Mouse (Mus musculus) hindbrain, embryonic 10.5 days (tissue): ENCODE data around the gene Treml1. TPM values are rescaled to one million over a fixed set of nuclear protein-coding genes. Genes with fewer than 3 reads are reported as not detected.
"Not testable (repeated sequence)": the region's sequence is repeated elsewhere in the genome, so short reads cannot be mapped to it uniquely, and the experiment has no call there.

Experiments
- DNase-seq: peaks from one replicate; pipeline ENCODE4 v3.0.0-alpha.2; 2017; ENCODE audit warnings: low spot score
- H3K27ac ChIP-seq: fragments of 300-500 bp; sonication (generic); 2 replicates; pipeline ENCODE4 v1.5.1; 2016; ENCODE audit warnings: mild to moderate bottlenecking, moderate library complexity
- H3K27me3 ChIP-seq: fragments of 300-500 bp; sonication (generic); 2 replicates; pipeline ENCODE4 v1.6.1; 2016; ENCODE audit warnings: mild to moderate bottlenecking; ENCODE audit not compliant: poor library complexity, insufficient read depth, severe bottlenecking
- H3K36me3 ChIP-seq: fragments of 300-500 bp; sonication (generic); 2 replicates; pipeline ENCODE4 v1.6.1; 2016; ENCODE audit warnings: mild to moderate bottlenecking, moderate library complexity
- H3K4me1 ChIP-seq: fragments of 300-500 bp; sonication (generic); replicated peaks from 2 replicates; pipeline ENCODE4 v1.6.1; 2016; ENCODE audit warnings: mild to moderate bottlenecking
- H3K4me3 ChIP-seq: fragments of 300-500 bp; sonication (generic); 2 replicates; pipeline ENCODE4 v1.5.1; 2016; ENCODE audit warnings: mild to moderate bottlenecking, moderate library complexity
- H3K9me3 ChIP-seq: fragments of 300-500 bp; sonication (generic); 2 replicates; pipeline ENCODE4 v1.6.1; 2016; ENCODE audit warnings: mild to moderate bottlenecking, moderate library complexity
- WGBS: fragments of 180-500 bp; shearing (Covaris S2); methylation state at CpG from one replicate; pipeline ENCODE4 v1.1.7; 2016; 5-methylcytosine and 5-hydroxymethylcytosine counted together
- polyA plus RNA-seq: library from polyadenylated mRNA; unstranded; fragments of >200 nt; fragmentation: Nextera tagmentation; extraction: Ambion mirVana; gene quantifications from 2 replicates; pipeline ENCODE4 v1.2.1, GENCODE M21; 2016

Treml1 gene
- polyA plus RNA-seq, 1 experiment from 2014 or later = 2.5 TPM

DNA sequence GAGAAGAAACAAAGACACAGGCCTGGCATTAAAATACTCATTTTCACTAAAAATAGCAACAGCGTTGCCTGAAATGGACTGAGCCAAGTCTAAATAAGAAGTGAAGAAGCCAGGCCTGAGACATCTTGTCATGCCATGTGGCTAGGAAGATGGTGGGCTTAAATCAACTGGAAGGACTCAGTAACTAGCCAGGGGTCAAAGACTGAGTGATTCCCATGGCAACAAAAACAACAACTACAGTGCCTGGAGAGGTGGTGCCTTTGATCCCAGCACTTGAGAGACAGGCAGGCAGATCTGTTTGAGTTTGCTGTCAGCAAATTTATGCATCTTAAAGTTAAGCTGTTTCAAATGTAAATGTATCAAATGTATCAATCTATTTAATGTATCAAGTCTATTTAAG is 19.4 kb upstream of the Treml1 start:
- no peaks in the 10 kb centered on the region for H3K27me3 ChIP-seq
- no peaks in the 10 kb centered on the region for H3K36me3 ChIP-seq
- H3K9me3 ChIP-seq = no peaks in the 10 kb centered on the region
- H3K4me1 ChIP-seq = no peaks in the 10 kb centered on the region
- H3K4me3 ChIP-seq = no peak overlapping the region
- WGBS = 90% methylated on average over 1 of the region's 1 CpGs
- H3K27ac ChIP-seq = no peak overlapping the region
- DNase-seq = peak; percentile 8

DNA sequence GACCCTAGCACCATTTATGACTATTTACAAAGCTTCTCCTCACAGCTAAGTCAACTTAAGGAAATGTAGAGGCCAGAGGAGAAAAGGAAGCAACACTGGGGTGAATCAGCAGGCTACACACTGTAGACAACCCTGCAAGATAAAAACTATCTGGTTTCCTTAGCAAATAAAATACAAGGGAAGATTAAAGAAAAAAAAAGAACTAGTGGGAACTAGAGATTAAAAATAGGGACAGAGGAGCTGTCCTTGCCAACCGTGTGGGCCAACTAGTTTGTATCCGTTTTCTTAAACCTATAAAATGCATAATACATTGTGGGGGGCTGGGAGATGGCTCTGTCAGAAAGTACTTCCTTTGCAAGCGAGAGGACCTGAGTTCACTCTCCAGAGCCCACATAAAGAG is 17.8 kb upstream of the Treml1 start:
- Histone ChIP-seq H3K36me3 (no peaks in the 10 kb centered on the region), H3K27me3 (no peaks in the 10 kb centered on the region), H3K4me1 (no peaks in the 10 kb centered on the region), H3K9me3 (no peaks in the 10 kb centered on the region), H3K4me3 (no peak overlapping the region), H3K27ac (no peak overlapping the region)
- DNase-seq = no peak
- 87% methylated on average over 3 of the region's 3 CpGs for WGBS

DNA sequence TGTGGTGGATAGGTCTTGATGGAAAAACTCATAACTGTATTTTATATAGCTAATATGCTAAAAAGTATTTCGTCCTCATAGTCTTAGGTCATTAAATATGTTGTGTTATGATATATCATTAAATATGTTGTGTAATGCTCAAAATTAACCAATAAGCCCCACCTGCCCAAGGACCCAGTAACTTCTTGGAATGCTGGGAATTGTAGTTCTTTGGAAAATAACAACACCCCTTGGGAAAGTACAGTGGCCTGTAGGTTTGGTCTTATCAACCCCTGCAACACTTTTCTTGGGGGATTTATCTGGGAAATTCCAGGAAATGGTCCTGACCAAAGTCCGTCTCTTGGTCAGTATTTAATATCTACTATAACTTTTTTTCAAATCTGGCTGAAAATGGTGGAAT is 16.7 kb upstream of the Treml1 start:
- H3K4me3 ChIP-seq = no peak overlapping the region
- DNase-seq = no peak
- no peaks in the 10 kb centered on the region for H3K27me3 ChIP-seq
- no peaks in the 10 kb centered on the region for H3K36me3 ChIP-seq
- H3K4me1 ChIP-seq = no peaks in the 10 kb centered on the region
- H3K9me3 ChIP-seq = no peaks in the 10 kb centered on the region
- WGBS = 88% methylated on average over 2 of the region's 2 CpGs
- H3K27ac ChIP-seq = no peak overlapping the region

DNA sequence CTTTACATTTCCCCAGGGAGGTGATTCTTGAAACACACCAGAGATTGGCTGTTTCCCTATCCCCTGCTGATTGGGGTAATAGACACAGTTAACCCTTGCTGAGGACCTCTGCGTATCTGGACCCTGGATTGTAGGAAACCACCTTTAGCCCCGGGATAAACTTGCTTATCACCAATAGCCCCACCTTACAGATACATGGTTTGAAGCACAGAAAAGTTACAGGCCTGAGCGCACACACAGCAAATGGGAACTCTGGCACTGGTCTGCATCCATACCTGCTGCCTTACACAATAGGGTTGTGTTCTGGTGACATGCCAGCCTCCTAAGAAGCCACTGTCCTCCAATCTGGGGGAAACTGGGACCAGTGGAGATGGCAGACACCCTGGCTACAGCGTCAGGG is 13.9 kb upstream of the Treml1 start:
- Histone ChIP-seq H3K36me3 (no peaks in the 10 kb centered on the region), H3K4me1 (no peaks in the 10 kb centered on the region), H3K27ac (no peak overlapping the region), H3K4me3 (no peak overlapping the region), H3K9me3 (no peaks in the 10 kb centered on the region), H3K27me3 (no peaks in the 10 kb centered on the region)
- 84% methylated on average over 4 of the region's 4 CpGs for WGBS
- DNase-seq = no peak

DNA sequence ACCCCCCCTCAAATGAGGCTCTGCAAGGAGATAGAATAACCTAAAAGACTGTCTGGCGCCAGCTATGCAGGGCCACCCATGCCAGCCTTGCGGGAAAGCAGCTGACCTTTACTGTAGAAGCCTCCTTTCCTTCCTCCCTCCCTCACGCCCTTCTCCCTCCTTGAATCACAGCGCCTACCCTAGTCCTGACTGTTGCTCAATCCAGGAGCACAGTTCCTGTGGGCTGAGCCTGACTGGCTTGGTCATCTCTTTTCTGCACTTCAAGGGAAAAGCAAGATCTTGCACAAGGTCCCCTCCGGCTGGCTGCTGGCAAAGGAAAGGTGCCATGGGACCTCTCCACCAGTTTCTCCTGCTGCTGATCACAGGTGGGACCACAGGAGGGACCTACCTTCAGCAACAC is 13.5 kb upstream of the Treml1 start, which contains the start of gene Trem2:
Trem2 (plus strand) TSS at position 171 of the 400 bp plus-strand sequence.
- Histone ChIP-seq H3K4me3 (no peak within 1 kb of the TSS), H3K27me3 (no peaks in the 10 kb centered on the region), H3K36me3 (no peaks in the 10 kb centered on the region), H3K4me1 (no peaks in the 10 kb centered on the region), H3K9me3 (no peaks in the 10 kb centered on the region), H3K27ac (no peak within 1 kb of the TSS)
- 77% methylated on average over 5 of the region's 5 CpGs for WGBS
- DNase-seq = no peak

DNA sequence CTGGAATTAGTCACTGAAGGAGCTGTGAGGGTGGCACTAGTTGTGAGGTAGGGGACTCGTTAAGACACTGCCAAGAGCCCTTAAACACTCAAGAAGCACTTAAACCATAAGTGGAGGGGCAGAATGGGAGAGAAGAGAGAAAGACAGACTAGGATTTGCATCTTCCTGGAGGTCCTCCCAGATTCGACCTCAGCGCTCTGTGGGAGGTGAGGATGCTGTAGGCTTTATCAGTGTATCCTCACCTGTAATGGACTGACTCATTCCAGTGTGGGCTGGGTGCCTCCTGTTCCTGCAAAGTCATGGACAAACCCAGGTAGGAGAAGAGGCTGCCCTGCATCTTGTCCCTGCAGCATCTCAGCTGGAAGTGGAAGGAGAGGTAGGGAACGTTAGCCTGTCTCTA is 12.9 kb upstream of the Treml1 start:
- Histone ChIP-seq H3K4me1 (no peaks in the 10 kb centered on the region), H3K9me3 (no peaks in the 10 kb centered on the region), H3K27ac (no peak overlapping the region), H3K4me3 (no peak overlapping the region), H3K27me3 (no peaks in the 10 kb centered on the region), H3K36me3 (no peaks in the 10 kb centered on the region)
- 73% methylated on average over 4 of the region's 4 CpGs for WGBS
- no peak for DNase-seq

DNA sequence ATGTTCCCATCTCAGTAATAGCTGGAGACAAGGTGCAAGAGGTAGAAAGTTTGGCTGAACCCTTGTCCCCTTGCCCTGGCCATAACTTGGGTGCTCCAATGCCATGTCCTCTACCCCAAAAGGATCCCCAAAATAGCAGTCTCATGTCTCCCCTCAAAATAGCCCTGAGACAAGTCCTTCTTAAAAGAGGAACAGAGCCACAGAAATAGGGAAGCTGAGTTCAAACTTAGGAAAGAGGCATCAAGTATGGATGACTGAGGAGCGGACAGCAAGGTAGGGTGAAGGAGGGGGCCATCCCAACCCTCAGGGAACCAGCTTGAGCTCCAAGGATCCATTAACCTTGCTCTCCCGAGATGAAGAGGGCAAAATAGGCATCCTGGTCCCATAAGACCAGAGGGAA is 12.4 kb upstream of the Treml1 start:
- H3K9me3 ChIP-seq = no peaks in the 10 kb centered on the region
- H3K27ac ChIP-seq = no peak overlapping the region
- DNase-seq = no peak
- 79% methylated on average over 2 of the region's 2 CpGs for WGBS
- H3K36me3 ChIP-seq = no peaks in the 10 kb centered on the region
- no peaks in the 10 kb centered on the region for H3K27me3 ChIP-seq
- no peaks in the 10 kb centered on the region for H3K4me1 ChIP-seq
- H3K4me3 ChIP-seq = no peak overlapping the region

DNA sequence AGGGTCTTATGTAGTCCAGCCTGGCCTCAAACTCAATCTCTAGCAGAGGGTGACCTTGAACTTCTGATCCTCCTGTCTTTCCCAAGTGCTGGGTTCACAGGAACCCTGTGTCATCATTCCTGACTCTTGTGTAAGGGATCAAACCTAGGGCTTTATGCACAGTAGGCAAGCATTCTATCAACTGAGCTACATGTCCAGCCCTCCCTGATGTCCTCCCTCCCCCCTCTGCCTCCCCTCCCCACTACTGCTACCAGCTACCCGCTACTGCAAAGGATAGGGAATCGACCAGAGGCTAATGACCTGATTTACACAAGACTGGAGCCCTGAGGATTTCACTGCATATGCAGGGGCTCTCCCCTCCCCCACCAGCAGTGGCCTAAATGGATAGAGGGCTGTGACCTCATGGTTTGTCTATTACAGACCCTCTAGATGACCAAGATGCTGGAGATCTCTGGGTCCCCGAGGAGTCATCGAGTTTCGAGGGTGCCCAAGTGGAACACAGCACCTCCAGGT is 9.0 kb upstream of the Treml1 start:
- DNase-seq = no peak
- Histone ChIP-seq H3K27me3 (no peaks in the 10 kb centered on the region), H3K27ac (no peak overlapping the region), H3K36me3 (no peaks in the 10 kb centered on the region), H3K9me3 (no peaks in the 10 kb centered on the region), H3K4me3 (no peak overlapping the region), H3K4me1 (no peaks in the 10 kb centered on the region)
- WGBS = 76% methylated on average over 5 of the region's 5 CpGs

DNA sequence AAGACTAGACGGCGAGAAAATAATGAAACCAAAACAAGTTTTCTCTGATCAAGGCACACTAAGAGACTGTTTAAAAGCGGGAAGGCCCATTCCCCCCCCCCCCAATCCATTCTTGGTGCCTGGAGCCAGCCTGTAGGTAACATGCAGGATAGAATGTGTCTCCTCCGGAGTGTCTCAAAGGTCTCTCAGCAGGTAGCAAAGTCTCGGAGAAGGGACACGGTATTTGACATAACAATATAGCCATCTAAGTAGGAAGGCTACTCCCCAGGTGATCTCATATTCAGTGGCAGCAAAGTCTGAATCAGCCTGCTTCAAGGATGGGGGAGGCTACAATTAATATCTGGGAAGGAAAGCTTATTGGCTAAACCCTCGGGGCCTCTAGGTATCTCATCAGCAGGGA is 6.7 kb upstream of the Treml1 start:
- not testable (repeated sequence) for H3K36me3 ChIP-seq, H3K27ac ChIP-seq, H3K27me3 ChIP-seq, H3K9me3 ChIP-seq, H3K4me3 ChIP-seq, DNase-seq, H3K4me1 ChIP-seq
- WGBS = 61% methylated on average over 7 of the region's 7 CpGs

DNA sequence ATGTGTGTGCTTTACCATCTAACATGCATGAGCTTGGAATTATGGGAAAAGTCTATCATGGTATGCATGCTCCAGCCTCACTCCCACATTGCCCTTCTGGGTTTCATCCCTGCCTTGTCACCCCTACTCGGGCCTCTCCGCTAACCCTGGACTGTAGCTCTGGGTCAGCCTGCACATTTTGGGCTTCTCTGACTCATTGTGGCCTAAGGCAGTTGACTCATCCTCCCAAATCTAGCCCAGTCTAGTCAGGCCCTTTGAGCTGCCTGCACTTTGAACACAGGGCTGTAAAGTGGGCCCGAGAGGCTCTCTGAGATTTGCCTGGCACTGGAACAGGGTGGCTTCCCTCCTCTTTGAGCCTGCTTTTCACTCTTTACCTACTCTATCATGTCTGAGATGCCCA is 3.9 kb upstream of the Treml1 start:
- Histone ChIP-seq H3K36me3 (no peaks in the 10 kb centered on the region), H3K4me3 (no peak overlapping the region), H3K27ac (no peak overlapping the region), H3K27me3 (no peaks in the 10 kb centered on the region), H3K9me3 (no peaks in the 10 kb centered on the region), H3K4me1 (no peaks in the 10 kb centered on the region)
- no peak for DNase-seq
- WGBS = 87% methylated on average over 3 of the region's 3 CpGs

DNA sequence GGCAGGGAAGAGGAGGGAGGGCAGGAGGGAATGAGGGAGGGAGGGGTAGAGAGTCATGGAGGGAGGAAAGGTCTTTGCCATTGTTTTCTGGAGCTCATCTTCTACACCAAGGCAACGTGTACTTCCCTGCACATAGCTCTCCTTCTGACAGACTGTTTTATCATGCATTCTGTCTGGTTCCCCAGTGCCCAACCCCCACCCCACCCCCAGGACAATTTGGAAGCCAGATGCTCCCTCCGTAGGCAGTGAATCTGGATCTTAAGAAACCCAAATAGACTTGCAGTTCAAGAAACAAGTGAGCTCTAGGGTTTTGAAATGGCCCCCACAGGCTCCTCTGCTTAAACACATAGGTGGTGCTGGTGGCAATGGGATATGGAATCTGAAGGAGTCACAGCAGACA is 1.8 kb upstream of the Treml1 start:
- Histone ChIP-seq H3K4me3 (no peak overlapping the region), H3K9me3 (no peaks in the 10 kb centered on the region), H3K4me1 (no peaks in the 10 kb centered on the region), H3K36me3 (no peaks in the 10 kb centered on the region), H3K27ac (no peak overlapping the region), H3K27me3 (no peaks in the 10 kb centered on the region)
- 48% methylated on average over 2 of the region's 2 CpGs for WGBS
- no peak for DNase-seq

DNA sequence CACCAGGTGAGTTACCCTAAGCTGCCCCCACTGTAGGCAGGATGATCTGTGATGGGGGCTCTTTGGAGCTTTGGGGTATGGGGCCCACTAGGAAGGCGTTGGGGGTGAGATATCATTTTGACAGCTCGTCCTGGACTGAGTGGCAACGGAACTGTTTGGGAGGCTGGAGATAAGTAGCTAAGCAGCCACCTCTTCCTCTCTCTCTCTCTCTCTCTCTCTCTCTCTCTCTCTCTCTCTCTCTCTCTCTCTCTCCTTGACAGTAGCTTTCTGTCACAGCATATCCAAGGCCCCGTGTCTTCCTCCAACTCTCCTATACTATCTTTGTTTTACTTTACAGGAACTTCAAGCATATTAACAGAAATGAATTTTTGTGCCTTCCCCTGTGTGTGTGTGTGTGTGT is 746 bp downstream of the Treml1 start:
- WGBS = 82% methylated on average over 4 of the region's 4 CpGs
- H3K9me3 ChIP-seq = no peaks in the 10 kb centered on the region
- H3K36me3 ChIP-seq = no peaks in the 10 kb centered on the region
- peaks cover 3% of the 10 kb centered on the region for H3K4me1 ChIP-seq
- no peak overlapping the region for H3K4me3 ChIP-seq
- no peaks in the 10 kb centered on the region for H3K27me3 ChIP-seq
- DNase-seq = no peak
- H3K27ac ChIP-seq = no peak overlapping the region

DNA sequence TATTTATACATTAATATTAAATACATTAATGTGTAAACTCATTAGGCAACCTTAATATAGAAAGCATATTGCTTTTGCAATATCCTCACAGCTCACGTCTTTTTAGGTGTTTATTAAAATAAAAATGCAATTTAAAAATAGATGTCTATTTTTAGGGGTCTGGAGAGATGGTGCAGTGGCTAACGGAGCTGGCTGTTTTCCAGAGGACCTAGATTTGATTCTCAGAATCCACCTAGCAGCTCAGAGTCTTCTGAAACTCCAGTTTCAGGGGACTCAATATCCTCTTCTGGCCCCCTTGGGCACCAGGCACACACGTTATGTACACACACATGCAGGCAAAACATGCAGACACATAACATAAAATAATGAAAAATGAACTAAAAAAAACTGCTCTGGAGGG is 2.6 kb downstream of the Treml1 start:
- Histone ChIP-seq H3K36me3 (no peaks in the 10 kb centered on the region), H3K9me3 (no peaks in the 10 kb centered on the region), H3K27me3 (no peaks in the 10 kb centered on the region), H3K27ac (no peak overlapping the region), H3K4me1 (peaks cover 11% of the 10 kb centered on the region), H3K4me3 (no peak overlapping the region)
- 85% methylated on average over 3 of the region's 3 CpGs for WGBS
- DNase-seq = no peak

DNA sequence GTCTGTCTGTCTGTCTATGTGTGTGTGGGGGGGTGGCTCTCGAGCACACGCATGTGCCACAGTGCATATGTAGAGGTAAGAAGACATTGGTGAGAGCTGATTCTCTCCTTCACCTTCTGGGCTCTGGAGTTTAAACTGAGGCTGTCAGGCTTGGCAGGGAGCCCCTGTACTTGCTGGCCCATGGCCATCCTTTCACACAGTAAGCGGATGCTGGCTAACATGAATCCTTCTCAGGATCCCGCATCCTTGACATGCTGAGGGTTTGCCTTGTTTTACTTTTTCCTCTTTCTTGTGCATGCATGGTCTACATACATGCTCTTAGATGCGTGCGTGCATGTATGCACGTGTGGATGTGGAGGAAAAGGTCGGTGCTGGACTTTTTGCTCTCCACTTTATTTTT is 3.2 kb downstream of the Treml1 start:
- DNase-seq = no peak
- H3K27me3 ChIP-seq = no peaks in the 10 kb centered on the region
- no peaks in the 10 kb centered on the region for H3K36me3 ChIP-seq
- no peaks in the 10 kb centered on the region for H3K9me3 ChIP-seq
- WGBS = 93% methylated on average over 8 of the region's 8 CpGs
- H3K4me1 ChIP-seq = peaks cover 11% of the 10 kb centered on the region
- no peak overlapping the region for H3K27ac ChIP-seq
- no peak overlapping the region for H3K4me3 ChIP-seq
